Mouse (Mus musculus) thymus, postnatal 14 days (tissue): ENCODE data around the gene Fgf7.

Source experiments
- DNase-seq: peaks from one replicate; pipeline ENCODE4 v3.0.0; 2021

The Fgf7 gene

DNA sequence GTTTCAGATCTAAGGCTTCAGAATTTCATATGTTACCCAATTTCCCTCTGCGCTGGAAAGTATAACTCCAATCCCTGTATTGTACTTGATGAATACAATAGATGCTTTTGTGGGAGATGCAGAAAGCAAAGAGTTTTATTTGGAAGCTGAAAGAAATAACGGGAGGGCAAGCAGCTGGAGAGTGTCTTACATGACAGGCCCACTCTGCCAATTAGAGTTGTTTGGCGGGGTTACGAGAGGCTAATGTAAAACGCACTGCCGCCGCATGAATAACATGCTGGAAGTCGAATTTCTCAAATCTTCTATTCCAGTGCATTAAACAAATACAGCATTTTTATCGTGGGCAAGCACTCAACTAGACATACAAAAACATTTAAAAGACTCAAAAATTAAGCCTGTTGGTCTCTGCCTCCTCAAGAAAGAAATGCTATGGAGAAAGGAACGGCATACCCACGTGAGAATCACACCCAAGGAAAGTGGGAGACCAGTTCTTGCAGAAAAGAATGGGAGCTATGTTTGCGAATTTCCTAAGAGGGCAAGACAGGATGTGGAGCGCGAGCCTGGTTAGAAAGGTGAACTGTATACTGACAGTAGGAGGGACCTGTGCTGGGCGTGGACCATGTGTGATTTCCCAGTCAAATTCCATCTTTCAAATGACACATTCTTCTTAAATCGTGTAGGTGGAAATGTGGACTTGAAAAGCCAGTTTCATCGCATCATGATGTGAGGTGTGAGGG, 26.7 kb downstream of the Fgf7 start:
- DNase-seq = no peak

DNA sequence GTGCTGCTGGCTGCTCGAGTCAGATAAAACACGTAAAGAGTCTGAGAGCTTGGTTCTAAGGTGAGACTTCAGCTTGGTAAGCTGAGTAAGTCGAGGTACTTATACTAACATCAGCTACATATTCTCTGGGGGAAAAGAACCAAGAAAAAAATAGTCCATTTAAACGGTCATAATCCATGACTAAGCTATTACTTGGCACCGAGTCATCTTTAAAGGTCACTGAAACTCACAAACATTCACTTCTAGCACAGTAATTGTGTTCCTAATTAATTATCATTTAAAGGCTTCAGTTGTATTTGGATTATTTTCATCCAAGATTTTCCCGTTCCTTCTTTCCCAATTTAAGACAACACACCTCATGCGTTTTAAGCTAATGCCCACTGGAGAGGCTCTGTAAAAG, 28.4 kb downstream of the Fgf7 start:
- DNase-seq = no peak

DNA sequence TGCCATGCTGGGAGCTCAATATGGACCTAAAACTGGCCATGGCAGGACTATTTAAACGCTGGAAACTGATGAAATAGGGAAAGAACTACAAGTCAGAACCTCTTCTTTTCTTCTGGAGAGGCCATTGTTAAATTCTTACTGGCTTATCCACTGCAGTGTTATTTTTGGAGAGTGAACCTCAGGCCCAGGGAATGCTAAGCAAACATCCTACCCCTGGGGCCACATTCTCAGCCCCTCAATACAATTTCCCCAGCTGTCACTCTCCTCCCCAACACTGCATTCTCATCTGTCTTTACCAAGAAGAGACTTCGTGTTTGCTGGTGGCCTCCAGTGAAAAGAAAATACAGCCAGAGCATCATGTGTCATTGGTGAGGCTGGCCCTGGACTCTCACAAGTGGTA, 30.4 kb downstream of the Fgf7 start:
- DNase-seq = no peak

DNA sequence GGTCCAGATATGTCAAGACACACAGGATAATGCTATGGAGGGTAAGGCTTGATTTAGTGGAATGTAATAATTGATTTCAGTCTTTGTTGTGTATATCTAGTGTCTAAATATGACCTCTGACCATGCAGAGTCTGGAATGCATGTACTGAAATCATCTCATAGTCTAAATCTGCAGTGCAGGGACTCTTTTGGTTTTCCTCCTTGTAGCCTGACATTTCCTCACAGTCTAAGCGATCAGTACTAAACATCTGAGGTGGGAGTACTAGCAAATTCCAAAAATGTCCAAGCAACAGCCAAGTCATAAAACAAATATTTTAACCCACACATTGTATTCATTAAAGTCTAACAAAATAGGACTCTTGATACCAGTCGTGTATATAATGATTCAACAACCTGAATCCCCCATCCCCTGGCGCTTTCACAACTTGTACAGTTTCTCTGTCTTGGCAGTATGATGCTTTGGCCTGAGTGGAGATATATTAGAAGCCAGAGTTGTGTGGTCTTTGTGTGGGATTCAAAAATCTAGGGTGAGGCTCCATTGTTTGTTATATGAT, 30.9 kb downstream of the Fgf7 start:
- no peak for DNase-seq

DNA sequence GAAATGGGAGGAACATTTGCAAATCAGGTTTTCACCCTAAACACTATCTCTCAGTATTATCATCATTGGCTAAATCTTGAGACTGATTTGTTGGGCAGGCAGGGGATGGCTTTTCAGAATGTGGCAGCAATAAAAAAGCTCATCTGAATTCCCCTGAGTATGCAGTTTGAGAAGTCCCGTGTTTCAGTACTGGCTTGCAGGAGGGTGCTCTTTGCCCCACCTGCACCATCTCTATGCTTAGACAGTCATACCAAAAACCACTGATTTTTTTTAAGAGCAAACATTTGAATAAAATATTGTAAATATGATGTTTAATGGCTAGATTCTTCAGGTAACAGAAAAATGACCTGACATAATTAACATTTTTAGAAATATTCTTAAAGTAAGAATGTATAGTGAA, 35.3 kb downstream of the Fgf7 start:
- no peak for DNase-seq

DNA sequence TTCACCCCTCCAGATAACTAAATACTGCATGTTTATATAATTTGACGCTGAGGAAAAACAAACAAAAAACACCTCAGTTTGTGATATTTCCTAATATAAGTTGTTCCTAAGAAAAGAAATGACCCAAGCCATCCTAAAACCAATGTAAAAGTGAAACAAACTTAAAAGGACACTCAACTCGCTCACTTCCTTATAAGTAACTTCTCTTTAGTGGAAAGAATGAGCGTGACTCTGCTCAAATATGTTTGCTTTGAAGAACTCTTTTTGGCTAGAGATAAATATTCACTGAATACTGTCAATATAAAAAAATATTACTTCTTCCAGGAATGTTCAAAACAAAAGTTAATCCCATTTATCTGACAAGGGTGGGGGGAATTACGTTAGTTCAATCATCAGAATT, 39.3 kb downstream of the Fgf7 start:
- DNase-seq = no peak

DNA sequence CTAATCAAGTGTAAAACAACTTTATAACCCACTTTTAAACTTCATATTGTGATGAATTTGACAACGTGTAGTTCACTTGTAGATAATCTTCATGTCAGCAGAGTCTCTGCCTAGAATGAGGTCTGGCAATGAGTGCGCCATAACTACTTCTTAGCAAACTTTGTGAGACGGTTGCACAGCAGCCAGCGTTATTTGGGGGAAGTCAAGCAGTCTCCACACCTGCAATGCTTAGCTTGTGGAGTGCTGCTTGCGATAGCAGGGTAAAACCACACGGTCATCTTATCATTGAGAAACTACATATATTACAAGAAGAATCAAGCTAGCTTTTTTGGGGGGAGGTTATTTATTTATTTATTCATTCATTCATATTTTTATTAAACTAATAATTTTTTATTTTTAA, 42.0 kb downstream of the Fgf7 start:
- no peak for DNase-seq

DNA sequence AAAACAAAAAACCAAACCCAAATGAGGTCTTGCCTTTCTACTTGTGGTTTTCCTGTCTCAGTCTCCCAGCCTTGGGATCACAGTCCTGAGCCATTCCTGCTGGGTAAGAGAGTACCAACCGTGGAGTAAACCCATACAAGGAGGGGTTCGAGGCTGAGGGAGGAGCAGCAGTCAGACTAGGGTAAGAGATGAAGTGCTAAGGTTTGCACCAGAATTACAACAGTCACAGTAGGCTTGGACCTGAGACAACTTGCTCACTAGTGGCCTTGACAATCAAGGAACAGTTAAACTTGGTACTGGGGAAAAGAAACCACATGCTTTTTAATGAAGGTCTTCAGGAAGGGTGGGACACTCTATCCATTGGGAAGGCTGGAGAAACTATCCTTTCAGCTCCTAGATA, 44.6 kb downstream of the Fgf7 start:
- no peak for DNase-seq

DNA sequence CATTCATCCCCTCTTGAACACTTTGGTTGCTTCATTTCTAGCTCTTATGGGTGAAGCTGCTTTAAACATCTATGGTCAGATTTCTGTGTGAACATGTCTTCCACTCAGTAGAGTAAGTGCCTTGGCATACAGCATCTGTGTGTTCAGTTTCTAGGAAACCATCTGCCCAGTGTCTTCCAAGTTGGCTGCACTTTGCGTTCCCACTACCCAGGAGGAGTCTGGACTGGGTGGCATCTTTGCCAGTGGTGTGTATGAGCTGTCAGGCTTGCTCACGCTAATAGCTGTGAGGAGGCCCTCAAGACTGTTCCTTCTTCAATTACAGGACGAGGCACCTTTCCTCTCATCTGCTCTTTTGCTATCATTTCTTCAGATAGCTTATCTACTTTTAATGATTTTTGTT, 49.9 kb downstream of the Fgf7 start:
- DNase-seq = no peak

DNA sequence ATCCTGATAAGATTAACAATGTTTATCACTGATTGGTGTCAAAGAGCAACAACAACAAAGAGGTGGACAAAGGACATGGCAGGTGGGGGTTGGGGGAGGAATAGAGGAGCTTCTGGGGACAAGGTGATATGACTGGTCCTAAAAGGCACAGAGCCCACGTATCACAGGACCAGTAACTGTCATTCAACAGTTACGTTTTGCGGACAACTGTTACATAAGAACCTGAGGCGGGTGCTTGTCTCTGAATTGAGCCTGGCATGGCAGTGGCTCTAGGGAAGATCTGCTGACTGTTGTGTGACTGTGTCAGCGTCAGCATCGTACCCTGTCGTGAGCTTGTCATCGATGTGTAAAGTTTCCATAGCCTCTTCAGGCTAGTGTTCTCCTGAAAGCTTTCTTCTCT, 51.7 kb downstream of the Fgf7 start:
- DNase-seq = no peak

DNA sequence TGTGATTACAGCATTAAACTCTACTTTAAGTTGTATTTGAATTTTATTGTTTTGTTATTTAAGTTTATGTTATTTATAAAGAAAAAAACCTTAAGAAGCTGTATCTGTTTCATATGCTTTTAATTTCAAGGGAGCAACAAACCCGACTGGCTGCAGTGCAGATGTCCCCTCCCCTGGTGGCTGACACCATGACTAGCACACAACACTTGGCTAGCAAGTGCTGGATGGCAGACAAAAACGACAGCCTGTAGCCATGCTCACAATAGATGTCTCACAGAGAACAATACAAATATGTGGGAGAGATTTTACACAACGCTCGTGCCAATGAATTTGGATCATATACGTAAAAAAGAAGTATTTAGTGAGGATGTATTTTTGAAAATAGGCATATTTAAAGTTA, 56.0 kb downstream of the Fgf7 start:
- no peak for DNase-seq

DNA sequence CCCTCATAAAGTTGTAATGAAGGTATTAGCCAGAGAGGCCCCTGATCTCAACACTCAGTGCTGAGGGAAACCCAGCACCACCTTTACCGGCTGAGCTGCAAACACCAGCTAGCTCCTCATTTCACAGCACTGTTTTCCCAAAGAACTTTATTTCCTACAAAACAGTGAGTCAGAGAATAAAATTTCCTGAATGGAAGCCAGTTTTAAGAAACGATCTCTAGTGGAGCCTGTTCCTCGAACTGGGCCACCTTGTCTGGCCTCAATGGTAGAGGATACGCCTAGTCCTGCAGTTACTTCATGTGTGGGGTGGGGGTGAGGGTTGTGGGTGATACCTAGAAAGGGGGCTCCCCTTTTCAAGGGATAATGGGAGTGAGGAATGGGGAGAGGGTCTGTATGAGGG, 60.2 kb downstream of the Fgf7 start:
- DNase-seq = no peak
